Mouse (Mus musculus): ENCODE results near the gene Mnd1.

The Mnd1 gene

DNA sequence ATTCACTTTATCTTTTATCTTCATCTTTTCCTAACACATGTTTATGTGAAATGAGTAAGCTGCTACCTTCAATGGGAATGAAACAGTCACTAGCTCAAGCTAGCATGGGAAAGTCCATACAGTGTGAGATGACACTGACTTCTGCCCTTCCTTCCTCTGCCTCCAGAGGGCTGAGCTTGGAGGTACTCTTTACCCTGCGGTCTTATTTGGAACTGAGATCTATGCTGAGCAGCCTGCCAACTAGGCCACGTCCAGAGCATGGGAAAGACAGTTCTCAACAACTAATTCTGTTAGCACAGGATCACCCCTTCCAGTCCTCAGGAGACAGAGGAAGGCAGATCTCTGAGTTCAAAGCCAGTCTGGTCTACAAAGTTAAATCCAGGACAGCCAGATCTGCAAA lies 64.6 kb downstream of the Mnd1 start:
- no peak for DNase-seq (ENCODE audit: low spot score)

- DNase-seq (ENCODE audit: low spot score): no peak
Measured at GRCm38 (mm10) chr3:84086921-84087320, 68.7 kb downstream of the Mnd1 start.

- DNase-seq (ENCODE audit: low spot score): no peak
Measured at GRCm38 (mm10) chr3:84086337-84086736, 69.2 kb downstream of the Mnd1 start.

DNA sequence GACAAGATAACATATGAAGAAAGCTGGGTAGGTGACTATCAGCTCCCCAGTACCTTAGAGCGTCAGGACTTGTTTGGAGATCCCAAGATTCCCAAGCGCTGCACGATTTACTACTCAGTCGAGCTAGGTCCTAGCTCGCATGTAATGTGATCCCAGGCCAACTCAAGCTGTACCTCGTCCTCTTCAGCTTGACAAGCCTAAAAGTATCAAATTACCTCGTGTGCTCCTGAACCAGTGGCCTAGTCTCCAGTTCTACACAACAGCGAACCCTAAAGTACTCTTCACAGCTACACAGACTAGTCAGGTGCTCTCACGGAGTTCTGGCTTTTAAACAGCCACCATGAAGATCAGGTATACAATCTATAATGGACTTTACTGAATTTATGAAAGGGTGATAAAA lies 70.2 kb downstream of the Mnd1 start:
- DNase-seq (ENCODE audit: low spot score): no peak

- no peak for DNase-seq (ENCODE audit: low spot score)
Measured at GRCm38 (mm10) chr3:84081208-84081722, 74.3 kb downstream of the Mnd1 start.

DNA sequence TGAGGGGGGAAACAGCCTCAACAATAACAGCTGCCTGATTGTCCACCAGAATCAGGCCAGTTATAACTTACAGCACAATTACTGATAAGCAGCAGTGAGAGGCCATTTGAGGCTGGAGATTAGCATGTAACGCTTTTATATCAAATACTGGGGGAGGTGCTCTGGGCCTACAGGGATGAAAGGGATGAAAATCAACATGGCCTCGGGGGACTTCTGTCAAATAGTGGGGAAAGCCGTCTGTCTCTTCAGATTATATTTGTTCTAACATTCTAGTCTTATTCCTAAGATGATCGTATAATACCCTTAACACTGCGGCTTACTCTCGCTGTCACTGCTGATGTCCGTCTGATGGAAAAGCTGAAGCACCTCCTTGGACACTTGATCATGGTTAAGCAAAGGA lies 75.5 kb downstream of the Mnd1 start:
- DNase-seq (ENCODE audit: low spot score): no peak

- no peak for DNase-seq (ENCODE audit: low spot score)
Measured at GRCm38 (mm10) chr3:84077505-84077904, 78.1 kb downstream of the Mnd1 start.

DNA sequence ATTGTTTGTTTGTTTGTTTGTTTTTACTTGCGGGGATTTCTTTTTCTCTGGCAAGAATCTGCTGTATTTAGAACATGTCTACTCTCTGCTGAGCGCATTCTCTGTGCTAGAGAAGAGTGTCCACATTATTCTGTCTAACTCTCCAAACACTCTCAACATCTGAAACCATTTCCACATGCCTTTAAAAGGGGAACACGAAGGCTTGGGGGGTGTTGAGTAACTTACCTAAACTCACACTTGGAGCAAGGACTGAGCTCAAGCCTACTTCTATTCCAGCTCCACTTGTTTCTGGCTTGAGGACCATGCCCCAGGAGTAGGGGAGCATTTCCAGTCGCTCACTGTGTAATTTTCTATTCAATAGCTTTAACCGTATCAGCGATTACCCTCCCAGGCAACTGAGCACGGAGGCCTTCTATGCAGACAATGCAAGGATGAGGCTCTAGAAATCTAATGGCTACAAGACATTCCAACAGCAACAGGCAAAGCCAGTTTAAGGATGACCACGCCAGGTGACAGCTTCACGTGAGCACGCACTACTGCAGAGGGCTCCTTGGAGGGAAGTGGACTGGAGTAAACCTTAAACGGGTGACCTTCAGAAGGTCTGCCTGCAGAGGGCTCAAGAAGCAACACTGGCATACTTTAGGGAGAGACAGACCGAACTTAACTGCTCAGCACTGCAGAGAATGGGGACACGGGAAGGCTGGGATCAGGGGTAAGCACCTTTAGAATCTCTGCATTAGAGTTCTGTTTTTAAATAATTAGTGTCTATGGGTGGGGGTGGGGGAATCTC lies 78.8 kb downstream of the Mnd1 start:
- no peak for DNase-seq (ENCODE audit: low spot score)

DNA sequence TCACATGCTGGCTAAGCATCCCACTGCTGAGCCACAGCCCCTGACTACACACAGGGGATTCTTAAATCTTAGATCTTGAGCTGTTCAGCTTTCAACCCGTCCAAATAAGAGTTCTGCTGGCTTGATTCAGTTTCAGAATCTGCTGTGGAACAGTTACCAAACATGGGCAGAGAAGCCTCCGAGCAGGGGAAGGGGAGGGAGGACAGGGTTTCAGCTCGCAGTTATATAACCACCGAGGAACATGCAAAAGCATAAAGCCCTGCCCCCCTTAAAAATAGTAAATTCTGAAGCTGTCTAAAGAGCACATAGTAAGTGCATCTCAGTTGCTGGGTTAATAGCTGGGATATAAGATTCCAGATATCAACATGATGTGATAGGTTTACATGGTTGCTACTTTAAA lies 80.1 kb downstream of the Mnd1 start:
- DNase-seq (ENCODE audit: low spot score): no peak

DNA sequence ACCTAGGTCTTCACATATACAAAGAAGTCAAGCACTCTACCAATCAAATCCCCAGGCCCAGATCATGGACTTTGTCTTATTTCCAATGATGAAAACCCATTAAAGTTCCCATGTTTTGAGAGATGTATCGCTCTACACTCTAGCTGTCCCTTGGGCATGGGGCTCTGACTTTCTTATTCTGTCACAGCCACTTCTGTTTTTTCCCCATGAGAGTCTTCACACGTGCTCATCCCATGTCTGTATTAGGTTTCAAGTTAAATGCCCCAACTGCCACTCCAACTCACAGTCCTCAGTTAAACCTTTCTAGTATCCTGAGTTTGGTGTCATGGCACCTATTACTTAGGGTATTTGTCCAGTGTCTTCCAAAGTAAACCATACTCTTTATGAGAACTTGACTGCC lies 80.8 kb downstream of the Mnd1 start:
- DNase-seq (ENCODE audit: low spot score): no peak

DNA sequence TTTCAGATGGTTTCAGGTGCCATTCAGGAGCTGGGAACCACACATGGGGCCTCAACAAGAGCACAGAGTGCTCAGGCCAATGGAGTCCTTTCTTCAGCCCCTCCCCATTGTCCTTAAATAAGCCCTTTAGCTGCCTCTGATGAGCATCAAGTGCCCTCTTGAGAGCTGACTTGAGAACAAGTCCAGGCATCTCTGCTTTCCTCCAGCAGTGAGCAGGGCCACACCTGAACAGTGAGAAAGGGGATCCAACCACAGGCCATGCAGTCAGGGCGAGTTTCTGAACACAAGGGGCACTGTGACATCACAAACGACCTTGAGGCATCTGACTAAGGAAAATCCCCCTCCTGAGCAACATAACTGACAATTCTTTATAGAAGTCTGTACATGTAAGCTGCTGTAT lies 83.9 kb downstream of the Mnd1 start:
- no peak for DNase-seq (ENCODE audit: low spot score)

- no peak for DNase-seq (ENCODE audit: low spot score)
Measured at GRCm38 (mm10) chr3:84070811-84071210, 84.8 kb downstream of the Mnd1 start.

DNA sequence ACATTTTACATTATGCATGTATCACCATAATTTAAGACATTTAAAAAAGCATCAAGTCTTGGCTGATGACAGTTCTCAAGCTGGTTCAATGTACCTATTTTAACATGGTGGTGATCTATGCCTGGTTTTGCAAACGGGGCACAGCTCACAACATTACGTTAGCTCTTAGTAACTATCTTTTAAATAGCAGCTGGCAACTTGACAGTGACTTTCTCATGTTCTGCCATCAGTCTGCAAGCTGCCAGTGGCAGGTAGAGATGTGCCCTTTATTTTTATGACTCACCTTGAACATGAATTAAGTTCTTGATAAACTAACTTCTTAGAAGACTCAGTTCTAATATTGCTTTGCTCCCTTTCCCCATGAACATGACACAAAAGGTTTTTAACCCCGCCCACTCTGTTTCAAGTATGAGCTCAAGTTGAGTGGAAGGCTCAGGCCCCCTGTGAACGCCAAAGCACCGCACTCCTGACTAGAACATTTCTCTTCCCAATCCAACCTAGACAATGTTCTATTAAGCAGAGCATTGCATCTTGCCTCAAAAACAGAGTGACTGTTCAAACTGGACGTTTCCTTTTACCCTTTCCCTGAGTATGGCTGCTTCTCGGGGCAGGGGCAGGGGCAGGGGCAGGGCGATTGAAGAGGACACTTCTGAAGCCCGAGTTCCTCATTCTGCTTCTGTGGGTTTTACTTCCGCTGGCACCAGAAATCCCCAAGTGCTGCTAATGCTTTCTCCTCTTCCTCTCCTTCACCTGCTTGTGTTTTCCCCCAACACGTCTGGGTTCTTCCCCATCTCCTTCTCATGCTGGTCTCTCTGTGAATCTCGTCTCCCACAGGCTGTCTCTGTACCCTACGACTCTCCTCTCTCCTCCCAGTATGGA lies 86.5 kb downstream of the Mnd1 start:
- DNase-seq (ENCODE audit: low spot score): no peak

DNA sequence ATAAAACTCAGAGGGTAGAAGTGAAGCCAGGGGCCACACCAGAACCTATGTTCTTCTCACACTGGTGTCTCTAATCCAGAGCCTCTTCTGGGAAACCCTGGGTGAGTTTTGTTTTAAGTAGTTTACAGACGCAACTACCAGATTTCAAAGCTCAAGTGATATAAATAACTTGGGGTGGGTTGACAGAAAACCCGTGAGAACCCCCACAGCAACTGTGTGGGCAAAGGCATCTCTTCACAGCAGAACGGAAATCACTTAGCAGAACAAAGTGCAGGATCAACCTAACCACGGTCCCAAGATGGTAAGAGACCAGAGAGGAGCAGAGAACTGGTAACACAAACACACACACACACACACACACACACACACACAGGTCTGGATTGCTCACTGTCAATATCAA lies 89.8 kb downstream of the Mnd1 start:
- no peak for DNase-seq (ENCODE audit: low spot score)

GRCm38 (mm10) chr3:84063369-84063914 lies 92.1 kb downstream of the Mnd1 start:
- DNase-seq (ENCODE audit: low spot score): no peak

GRCm38 (mm10) chr3:84061523-84062453 lies 93.8 kb downstream of the Mnd1 start:
- no peak for DNase-seq (ENCODE audit: low spot score)

- no peak for DNase-seq (ENCODE audit: low spot score)
Measured at GRCm38 (mm10) chr3:84060946-84061345, 94.6 kb downstream of the Mnd1 start.

- no peak for DNase-seq (ENCODE audit: low spot score)
Measured at GRCm38 (mm10) chr3:84060128-84060527, 95.5 kb downstream of the Mnd1 start.

DNA sequence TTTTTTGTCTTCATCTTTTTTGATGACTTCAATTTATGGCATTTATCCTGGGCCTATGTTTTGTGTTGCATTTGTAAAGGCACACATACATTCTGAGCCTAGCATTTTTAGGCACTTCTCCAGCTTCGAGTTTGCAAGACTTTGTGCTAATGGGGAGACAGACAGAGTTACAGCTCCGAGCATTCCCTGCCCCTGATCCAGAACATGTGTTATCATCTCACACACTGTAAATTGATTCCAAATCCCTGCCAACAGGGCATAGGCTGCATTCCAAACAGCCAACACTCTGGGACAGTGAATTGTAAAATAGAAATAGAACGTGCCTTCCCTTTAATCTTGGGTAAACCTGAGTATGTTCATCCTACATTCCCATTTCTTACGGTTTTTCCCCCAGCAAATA lies 95.9 kb downstream of the Mnd1 start:
- DNase-seq (ENCODE audit: low spot score): no peak

- DNase-seq (ENCODE audit: low spot score): peak; percentile 26
Measured at GRCm38 (mm10) chr3:84059261-84059660, 96.3 kb downstream of the Mnd1 start.

- DNase-seq (ENCODE audit: low spot score): no peak
Measured at GRCm38 (mm10) chr3:84048729-84049175, 106.8 kb downstream of the Mnd1 start.

- DNase-seq (ENCODE audit: low spot score): no peak
Measured at GRCm38 (mm10) chr3:84046206-84046605, 109.4 kb downstream of the Mnd1 start.
